Mouse (Mus musculus): ENCODE data around the gene Tmem182. TPM values are rescaled to one million over a fixed set of nuclear protein-coding genes. Genes with fewer than 3 reads are reported as not detected.
A peak's percentile ranks its signal among the peaks of the same experiment; 100 is the strongest.

The Tmem182 gene
- 29.8 and 37.4 TPM in 2 replicates for polyA plus RNA-seq (2012; ENCODE audit: insufficient read depth, insufficient read length, missing spikeins)

- Histone ChIP-seq H3K4me1 (ENCODE audit: control insufficient read depth, insufficient read depth, insufficient read length, low read length) (peaks cover 6% of the 10 kb centered on the region; the same call in 1 of the 2 replicates), H3K27ac (replicated peaks; ENCODE audit: low read depth, low read length) (peak within 1 kb of the TSS; percentile 96), H3K4me3 (ENCODE audit: insufficient read depth, low read depth, low read length) (peak within 1 kb of the TSS; percentile 70)
Measured at GRCm38 (mm10) chr1:40805351-40805750, at the start of gene Tmem182. TSS of gene Tmem182 (plus strand) at chr1:40805601.

GRCm38 (mm10) chr1:40759751-40760445 lies 45.5 kb upstream of the Tmem182 start:
- Histone ChIP-seq H3K27ac (replicated peaks; ENCODE audit: low read depth, low read length) (no peak overlapping the region), H3K4me1 (ENCODE audit: control insufficient read depth, insufficient read depth, insufficient read length, low read length) (no peaks in the 10 kb centered on the region), H3K4me3 (ENCODE audit: insufficient read depth, low read depth, low read length) (no peak overlapping the region)

GRCm38 (mm10) chr1:40764042-40764441 lies 41.4 kb upstream of the Tmem182 start:
- Histone ChIP-seq H3K4me3 (ENCODE audit: insufficient read depth, low read depth, low read length) (no peak overlapping the region), H3K4me1 (ENCODE audit: control insufficient read depth, insufficient read depth, insufficient read length, low read length) (no peaks in the 10 kb centered on the region), H3K27ac (replicated peaks; ENCODE audit: low read depth, low read length) (no peak overlapping the region)

GRCm38 (mm10) chr1:40764701-40765275 lies 40.6 kb upstream of the Tmem182 start:
- H3K27ac ChIP-seq (replicated peaks; ENCODE audit: low read depth, low read length): no peak overlapping the region
- no peak overlapping the region for H3K4me3 ChIP-seq (ENCODE audit: insufficient read depth, low read depth, low read length)
- H3K4me1 ChIP-seq (ENCODE audit: control insufficient read depth, insufficient read depth, insufficient read length, low read length): no peaks in the 10 kb centered on the region

- no peak overlapping the region for H3K4me3 ChIP-seq (ENCODE audit: insufficient read depth, low read depth, low read length)
Measured at GRCm38 (mm10) chr1:40765521-40765920, 39.9 kb upstream of the Tmem182 start.

GRCm38 (mm10) chr1:40767588-40767987 lies 37.8 kb upstream of the Tmem182 start:
- no peak overlapping the region for H3K4me3 ChIP-seq (ENCODE audit: insufficient read depth, low read depth, low read length)
- no peaks in the 10 kb centered on the region for H3K4me1 ChIP-seq (ENCODE audit: control insufficient read depth, insufficient read depth, insufficient read length, low read length)
- no peak overlapping the region for H3K27ac ChIP-seq (replicated peaks; ENCODE audit: low read depth, low read length)

More at GRCm38 (mm10) chr1:40765521-40765920, 39.9 kb upstream of the Tmem182 start:
- Histone ChIP-seq H3K4me1 (ENCODE audit: control insufficient read depth, insufficient read depth, insufficient read length, low read length) (no peaks in the 10 kb centered on the region), H3K27ac (replicated peaks; ENCODE audit: low read depth, low read length) (no peak overlapping the region)

GRCm38 (mm10) chr1:40768606-40769005 lies 36.8 kb upstream of the Tmem182 start:
- H3K4me1 ChIP-seq (ENCODE audit: control insufficient read depth, insufficient read depth, insufficient read length, low read length): no peaks in the 10 kb centered on the region
- no peak overlapping the region for H3K27ac ChIP-seq (replicated peaks; ENCODE audit: low read depth, low read length)

GRCm38 (mm10) chr1:40769331-40769894 lies 36.0 kb upstream of the Tmem182 start:
- Histone ChIP-seq H3K4me3 (ENCODE audit: insufficient read depth, low read depth, low read length) (no peak overlapping the region), H3K27ac (replicated peaks; ENCODE audit: low read depth, low read length) (no peak overlapping the region), H3K4me1 (ENCODE audit: control insufficient read depth, insufficient read depth, insufficient read length, low read length) (no peaks in the 10 kb centered on the region)

More at GRCm38 (mm10) chr1:40768606-40769005, 36.8 kb upstream of the Tmem182 start:
- H3K4me3 ChIP-seq (ENCODE audit: insufficient read depth, low read depth, low read length): no peak overlapping the region

- no peaks in the 10 kb centered on the region for H3K4me1 ChIP-seq (ENCODE audit: control insufficient read depth, insufficient read depth, insufficient read length, low read length)
- H3K27ac ChIP-seq (replicated peaks; ENCODE audit: low read depth, low read length): no peak overlapping the region
- no peak overlapping the region for H3K4me3 ChIP-seq (ENCODE audit: insufficient read depth, low read depth, low read length)
Measured at GRCm38 (mm10) chr1:40771196-40771970, 34.0 kb upstream of the Tmem182 start.

GRCm38 (mm10) chr1:40773234-40773633 lies 32.2 kb upstream of the Tmem182 start:
- H3K4me3 ChIP-seq (ENCODE audit: insufficient read depth, low read depth, low read length): no peak overlapping the region
- no peaks in the 10 kb centered on the region for H3K4me1 ChIP-seq (ENCODE audit: control insufficient read depth, insufficient read depth, insufficient read length, low read length)
- H3K27ac ChIP-seq (replicated peaks; ENCODE audit: low read depth, low read length): no peak overlapping the region

- Histone ChIP-seq H3K4me1 (ENCODE audit: control insufficient read depth, insufficient read depth, insufficient read length, low read length) (no peaks in the 10 kb centered on the region), H3K27ac (replicated peaks; ENCODE audit: low read depth, low read length) (no peak overlapping the region), H3K4me3 (ENCODE audit: insufficient read depth, low read depth, low read length) (no peak overlapping the region)
Measured at GRCm38 (mm10) chr1:40774040-40774439, 31.4 kb upstream of the Tmem182 start.

- Histone ChIP-seq H3K4me1 (ENCODE audit: control insufficient read depth, insufficient read depth, insufficient read length, low read length) (no peaks in the 10 kb centered on the region), H3K4me3 (ENCODE audit: insufficient read depth, low read depth, low read length) (no peak overlapping the region), H3K27ac (replicated peaks; ENCODE audit: low read depth, low read length) (no peak overlapping the region)
Measured at GRCm38 (mm10) chr1:40776102-40776501, 29.3 kb upstream of the Tmem182 start.

- no peak overlapping the region for H3K27ac ChIP-seq (replicated peaks; ENCODE audit: low read depth, low read length)
- no peak overlapping the region for H3K4me3 ChIP-seq (ENCODE audit: insufficient read depth, low read depth, low read length)
- H3K4me1 ChIP-seq (ENCODE audit: control insufficient read depth, insufficient read depth, insufficient read length, low read length): no peaks in the 10 kb centered on the region
Measured at GRCm38 (mm10) chr1:40776763-40777162, 28.6 kb upstream of the Tmem182 start.

- H3K27ac ChIP-seq (replicated peaks; ENCODE audit: low read depth, low read length): no peak overlapping the region
- no peaks in the 10 kb centered on the region for H3K4me1 ChIP-seq (ENCODE audit: control insufficient read depth, insufficient read depth, insufficient read length, low read length)
- H3K4me3 ChIP-seq (ENCODE audit: insufficient read depth, low read depth, low read length): no peak overlapping the region
Measured at GRCm38 (mm10) chr1:40783450-40783849, 22.0 kb upstream of the Tmem182 start.

- H3K4me3 ChIP-seq (ENCODE audit: insufficient read depth, low read depth, low read length): no peak overlapping the region
- no peaks in the 10 kb centered on the region for H3K4me1 ChIP-seq (ENCODE audit: control insufficient read depth, insufficient read depth, insufficient read length, low read length)
- no peak overlapping the region for H3K27ac ChIP-seq (replicated peaks; ENCODE audit: low read depth, low read length)
Measured at GRCm38 (mm10) chr1:40784306-40784705, 21.1 kb upstream of the Tmem182 start.
